Mouse (Mus musculus) hindbrain, embryonic 15.5 days (tissue): ENCODE measurements around the gene Wnt2b. TPM values are rescaled to one million over a fixed set of nuclear protein-coding genes. Genes with fewer than 3 reads are reported as not detected.

ENCODE experiments used
- ATAC-seq: fragments of 200-750 bp; cut with Nextera tagmentation; 2 replicates; pipeline ENCODE4 v1.8.0; 2017; ENCODE audit warnings: low read depth, moderate number of reproducible peaks, moderate TSS enrichment; ENCODE audit not compliant: low FRiP score
- H3K27ac ChIP-seq: fragments of 300-500 bp; sonication (generic); replicated peaks from 2 replicates; pipeline ENCODE4 v1.5.1; 2015; ENCODE audit warnings: mild to moderate bottlenecking, inconsistent platforms
- H3K27me3 ChIP-seq: fragments of 300-500 bp; sonication (generic); 2 replicates; pipeline ENCODE4 v1.6.1; 2015; ENCODE audit warnings: control low read depth, inconsistent platforms
- H3K36me3 ChIP-seq: fragments of 300-500 bp; sonication (generic); 2 replicates; pipeline ENCODE4 v1.6.1; 2015; ENCODE audit warnings: control low read depth, inconsistent platforms
- H3K4me1 ChIP-seq: fragments of 300-500 bp; sonication (generic); replicated peaks from 2 replicates; pipeline ENCODE4 v1.6.1; 2015; ENCODE audit warnings: control low read depth, inconsistent platforms
- H3K4me2 ChIP-seq: fragments of 300-500 bp; sonication (generic); 2 replicates; pipeline ENCODE4 v1.6.1; 2015; ENCODE audit warnings: moderate library complexity, mild to moderate bottlenecking, inconsistent platforms
- H3K4me3 ChIP-seq: fragments of 300-500 bp; sonication (generic); 2 replicates; pipeline ENCODE4 v1.5.1; 2015; ENCODE audit warnings: mild to moderate bottlenecking, inconsistent platforms
- H3K9ac ChIP-seq: fragments of 300-500 bp; sonication (generic); 2 replicates; pipeline ENCODE4 v1.6.1; 2015; ENCODE audit warnings: inconsistent platforms
- H3K9me3 ChIP-seq: fragments of 300-500 bp; sonication (generic); 2 replicates; pipeline ENCODE4 v1.6.1; 2016; ENCODE audit warnings: control low read depth, inconsistent platforms
- WGBS: fragments of 180-500 bp; shearing (Covaris S2); methylation state at CpG from one replicate; pipeline ENCODE4 v1.1.7; 2015; 5-methylcytosine and 5-hydroxymethylcytosine counted together
- polyA plus RNA-seq: library from polyadenylated mRNA; unstranded; fragments of >200 nt; fragmentation: Nextera tagmentation; extraction: Ambion mirVana; gene quantifications from 2 replicates; pipeline ENCODE4 v1.2.1, GENCODE M21; 2015

The Wnt2b gene
- polyA plus RNA-seq, 1 experiment from 2014 or later: 1.2 TPM

GRCm38 (mm10) chr3:104937728-104938305 is 23.9 kb downstream of the Wnt2b start:
- Histone ChIP-seq H3K27ac (no peak overlapping the region), H3K4me1 (0 out of 2 replicates have a peak, but pooled peaks cover 1% of the 10 kb centered on the region), H3K27me3 (no peaks in the 10 kb centered on the region), H3K4me3 (no peak overlapping the region), H3K9me3 (no peaks in the 10 kb centered on the region), H3K36me3 (peaks cover 9% of the 10 kb centered on the region; the same call in 1 of the 2 replicates), H3K9ac (no peak overlapping the region), H3K4me2 (no peak overlapping the region)
- no peak for ATAC-seq
- 90% methylated on average over 2 of the region's 2 CpGs for WGBS

DNA sequence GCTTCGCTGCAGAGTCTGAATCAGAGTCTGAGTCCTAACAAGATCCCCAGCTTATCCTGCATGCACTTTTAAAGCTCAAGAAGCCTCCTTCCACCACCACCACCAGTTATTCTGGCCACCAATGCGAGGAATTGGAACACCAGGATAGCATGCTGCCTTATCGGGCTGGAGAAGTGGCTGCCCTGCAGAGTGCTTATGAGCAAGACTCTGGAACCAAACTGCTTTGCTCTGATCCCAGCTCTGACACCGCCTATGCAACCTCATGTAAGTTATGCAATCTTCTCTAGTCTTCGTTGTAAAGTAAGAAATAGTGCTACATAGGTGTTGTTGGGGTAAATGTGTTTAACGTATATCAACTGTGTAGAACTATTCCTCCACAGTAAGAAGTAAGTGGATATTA is 32.3 kb downstream of the Wnt2b start:
- no peaks in the 10 kb centered on the region for H3K9me3 ChIP-seq
- H3K4me2 ChIP-seq: no peak overlapping the region
- ATAC-seq: no peak
- peaks cover 15% of the 10 kb centered on the region for H3K36me3 ChIP-seq
- no peak overlapping the region for H3K4me3 ChIP-seq
- WGBS: 97% methylated on average over 6 of the region's 6 CpGs
- no peaks in the 10 kb centered on the region for H3K4me1 ChIP-seq
- no peak overlapping the region for H3K27ac ChIP-seq
- no peaks in the 10 kb centered on the region for H3K27me3 ChIP-seq
- H3K9ac ChIP-seq: no peak overlapping the region

GRCm38 (mm10) chr3:104914986-104915385 is 46.7 kb downstream of the Wnt2b start:
- WGBS: 43% methylated on average over 3 of the region's 3 CpGs
- H3K4me1 ChIP-seq: no peaks in the 10 kb centered on the region
- H3K4me3 ChIP-seq: no peak overlapping the region
- no peak overlapping the region for H3K4me2 ChIP-seq
- H3K27ac ChIP-seq: no peak overlapping the region
- H3K27me3 ChIP-seq: no peaks in the 10 kb centered on the region
- ATAC-seq: no peak
- H3K9ac ChIP-seq: no peak overlapping the region
- no peaks in the 10 kb centered on the region for H3K9me3 ChIP-seq
- H3K36me3 ChIP-seq: peaks cover 17% of the 10 kb centered on the region

DNA sequence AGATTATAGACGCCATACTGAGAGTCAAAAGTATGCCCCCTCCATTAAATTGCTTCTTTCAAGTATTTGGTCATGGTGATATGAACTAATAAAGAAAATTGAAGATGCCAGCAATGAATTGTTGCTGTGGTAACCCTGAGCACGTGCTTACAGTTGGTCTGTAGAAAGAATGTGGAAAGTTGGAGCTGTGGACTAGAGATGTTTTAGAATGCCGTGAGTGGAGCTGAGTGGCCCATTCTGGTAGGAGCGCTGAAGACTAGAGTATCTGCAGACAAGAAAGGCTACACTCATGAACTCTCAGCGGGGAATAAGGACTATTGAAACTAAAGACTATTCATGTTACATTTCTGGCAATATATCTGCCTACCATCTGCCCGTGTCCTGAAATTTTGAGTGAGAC is 52.5 kb downstream of the Wnt2b start:
- Histone ChIP-seq H3K4me2 (no peak overlapping the region), H3K4me1 (no peaks in the 10 kb centered on the region), H3K27me3 (no peaks in the 10 kb centered on the region), H3K36me3 (peaks cover 14% of the 10 kb centered on the region), H3K9me3 (no peaks in the 10 kb centered on the region), H3K27ac (no peak overlapping the region), H3K9ac (no peak overlapping the region), H3K4me3 (no peak overlapping the region)
- no peak for ATAC-seq
- 76% methylated on average over 6 of the region's 6 CpGs for WGBS

GRCm38 (mm10) chr3:104906007-104906406 is 55.7 kb downstream of the Wnt2b start:
- Histone ChIP-seq H3K27ac (no peak overlapping the region), H3K9me3 (no peaks in the 10 kb centered on the region), H3K4me2 (no peak overlapping the region), H3K4me1 (no peaks in the 10 kb centered on the region), H3K27me3 (no peaks in the 10 kb centered on the region), H3K4me3 (no peak overlapping the region), H3K9ac (no peak overlapping the region), H3K36me3 (peaks cover 25% of the 10 kb centered on the region)
- WGBS: 88% methylated on average over 3 of the region's 3 CpGs
- ATAC-seq: no peak

GRCm38 (mm10) chr3:104905389-104905788 is 56.3 kb downstream of the Wnt2b start:
- Histone ChIP-seq H3K4me1 (no peaks in the 10 kb centered on the region), H3K27ac (no peak overlapping the region), H3K4me3 (no peak overlapping the region), H3K9ac (no peak overlapping the region), H3K4me2 (no peak overlapping the region), H3K27me3 (no peaks in the 10 kb centered on the region), H3K36me3 (peaks cover 27% of the 10 kb centered on the region), H3K9me3 (no peaks in the 10 kb centered on the region)
- WGBS: 90% methylated on average over 4 of the region's 4 CpGs
- ATAC-seq: no peak

DNA sequence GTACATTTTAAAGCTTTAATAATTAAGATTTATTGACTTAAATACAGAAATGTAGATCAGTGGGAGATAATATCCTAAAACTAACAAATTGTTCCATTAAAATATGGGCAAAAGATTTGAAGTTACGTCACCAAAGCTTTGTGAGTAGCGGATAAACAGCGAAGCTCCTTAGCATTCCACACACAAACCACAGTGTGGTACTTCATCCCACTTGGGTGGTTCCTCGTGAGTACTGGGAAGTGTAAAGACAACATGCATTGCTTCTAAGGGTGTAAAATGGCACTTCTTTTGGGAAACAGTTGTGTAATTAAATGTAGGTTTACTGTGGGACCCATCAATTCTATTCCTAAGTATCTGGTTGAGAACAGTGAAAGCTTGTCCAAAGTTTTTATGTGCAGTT is 60.6 kb downstream of the Wnt2b start:
- ATAC-seq: no peak
- H3K27ac ChIP-seq: no peak overlapping the region
- peaks cover 48% of the 10 kb centered on the region for H3K36me3 ChIP-seq
- no peaks in the 10 kb centered on the region for H3K4me1 ChIP-seq
- H3K9me3 ChIP-seq: no peaks in the 10 kb centered on the region
- H3K4me3 ChIP-seq: no peak overlapping the region
- H3K27me3 ChIP-seq: no peaks in the 10 kb centered on the region
- 94% methylated on average over 4 of the region's 4 CpGs for WGBS
- no peak overlapping the region for H3K4me2 ChIP-seq
- H3K9ac ChIP-seq: no peak overlapping the region

DNA sequence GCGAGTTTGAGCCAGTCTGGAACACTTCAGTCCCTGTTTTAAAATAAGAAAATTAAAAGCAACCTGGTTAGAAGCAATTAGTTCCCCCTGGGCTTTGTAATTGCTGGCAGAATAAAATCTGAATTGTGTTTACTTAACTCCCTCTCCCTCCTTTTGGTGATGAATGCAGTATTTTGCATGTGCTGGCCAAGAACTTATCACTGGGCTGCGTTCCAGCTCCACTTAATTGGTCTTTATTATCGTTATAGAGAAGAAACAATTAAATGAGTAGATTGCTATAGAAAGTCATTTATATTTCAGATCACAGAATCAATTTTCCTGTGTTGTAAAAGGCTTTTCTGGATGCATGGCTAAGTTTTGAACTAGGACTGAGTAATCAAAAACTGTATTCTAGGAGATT is 65.6 kb downstream of the Wnt2b start:
- Histone ChIP-seq H3K27me3 (no peaks in the 10 kb centered on the region), H3K4me2 (no peak overlapping the region), H3K4me1 (no peaks in the 10 kb centered on the region), H3K9ac (no peak overlapping the region), H3K36me3 (peaks cover 59% of the 10 kb centered on the region), H3K27ac (no peak overlapping the region), H3K4me3 (no peak overlapping the region), H3K9me3 (no peaks in the 10 kb centered on the region)
- no peak for ATAC-seq
- 72% methylated on average over 3 of the region's 3 CpGs for WGBS

Other genes with a start within 250 kb of the Wnt2b start
- gene Ppm1j, start 180.9 kb downstream of the Wnt2b start, polyA plus RNA-seq: 1.2 and 2.9 TPM in 2 replicates
- 0.16 TPM in 1 of 2 replicates, not detected in the other for gene Fam19a3, start 180.1 kb downstream of the Wnt2b start, polyA plus RNA-seq
- gene Rhoc, start 173.5 kb downstream of the Wnt2b start, polyA plus RNA-seq: 58.1 and 63.0 TPM in 2 replicates
- 9.1 and 13.4 TPM in 2 replicates for gene Mov10, start 143.4 kb downstream of the Wnt2b start, polyA plus RNA-seq
- 31.8 and 34.7 TPM in 2 replicates for gene St7l, start 97.9 kb downstream of the Wnt2b start, polyA plus RNA-seq
- gene Capza1, start 97.4 kb downstream of the Wnt2b start, polyA plus RNA-seq: 150 and 154 TPM in 2 replicates
- 47.4 and 50.6 TPM in 2 replicates for gene Cttnbp2nl, start 91.2 kb upstream of the Wnt2b start, polyA plus RNA-seq
- gene 4930564D02Rik, start 104.9 kb upstream of the Wnt2b start, polyA plus RNA-seq: not detected in 2 replicates